Mouse (Mus musculus): ENCODE measurements at regions not wholly inside any gene's neighbourhood (a gene's known extent, or its start where the extent isn't known, plus 50 kb on each side); places are given as distances from the start of the nearest gene placed in this dataset.
A peak's percentile ranks its signal among the peaks of the same experiment; 100 is the strongest.

- H3K4me3 ChIP-seq, result no peak overlapping the region
- 50% methylated on average over 2 of the region's 2 CpGs for WGBS
- H3K27me3 ChIP-seq, result no peaks in the 10 kb centered on the region
- no peak overlapping the region for H3K27ac ChIP-seq
- ATAC-seq (ENCODE audit: low FRiP score), result no peak
- H3K9me3 ChIP-seq (replicated peaks), result no peaks in the 10 kb centered on the region
- H3K9ac ChIP-seq, result no peak overlapping the region
- H3K4me1 ChIP-seq, result no peaks in the 10 kb centered on the region
- H3K36me3 ChIP-seq, result no peaks in the 10 kb centered on the region
- no peak overlapping the region for H3K4me2 ChIP-seq (replicated peaks)
Measured at GRCm38 (mm10) chr6:11404101-11404500, 503.2 kb downstream of the Ndufa4 start.

DNA sequence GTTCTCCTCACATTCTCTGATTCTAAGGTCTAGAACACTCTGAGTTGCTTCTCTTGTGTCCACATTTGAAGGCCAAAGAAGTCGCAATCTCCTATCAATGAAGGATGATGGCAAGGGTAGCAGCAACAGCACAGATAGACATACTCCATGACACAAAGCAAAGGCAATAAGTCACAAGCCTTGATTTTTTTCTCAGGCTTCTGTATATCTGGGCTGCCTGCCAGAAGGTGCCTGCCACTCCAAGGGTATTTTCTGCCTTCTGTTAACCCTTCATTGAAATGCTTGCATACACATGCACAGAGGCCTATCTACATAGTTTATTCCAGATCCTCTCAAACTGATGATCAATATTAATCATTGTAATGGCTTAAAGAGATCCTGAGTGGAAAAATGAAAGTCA lies 548.2 kb downstream of the Ndufa4 start:
- ATAC-seq (ENCODE audit: low FRiP score), result no peak
- Histone ChIP-seq H3K9ac (no peak overlapping the region), H3K27me3 (no peaks in the 10 kb centered on the region), H3K4me1 (no peaks in the 10 kb centered on the region), H3K36me3 (no peaks in the 10 kb centered on the region), H3K9me3 (replicated peaks) (no peaks in the 10 kb centered on the region), H3K27ac (no peak overlapping the region), H3K4me3 (no peak overlapping the region), H3K4me2 (replicated peaks) (no peak overlapping the region)
- 86% methylated on average over 1 of the region's 1 CpGs for WGBS

DNA sequence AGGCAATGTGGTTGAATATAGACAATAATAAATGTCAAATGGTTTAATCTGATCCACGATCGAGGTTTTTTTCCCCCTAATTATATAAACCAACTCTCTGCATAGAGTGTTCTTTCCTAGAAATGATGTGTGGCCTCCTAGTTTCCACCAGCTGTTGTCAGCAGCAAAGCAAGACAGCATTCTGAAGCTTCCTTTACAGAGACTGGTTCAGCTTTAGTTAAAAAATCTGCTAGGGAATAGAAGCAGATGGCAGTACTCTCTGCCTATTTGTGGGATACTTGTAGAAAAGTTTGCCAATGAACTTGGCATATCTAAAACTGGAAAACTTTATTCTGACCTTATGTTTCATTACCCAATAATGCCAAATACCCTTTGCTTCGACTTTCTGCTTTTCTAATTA lies 553.7 kb downstream of the Ndufa4 start:
- Histone ChIP-seq H3K4me1 (no peaks in the 10 kb centered on the region), H3K4me3 (no peak overlapping the region), H3K9ac (no peak overlapping the region), H3K36me3 (no peaks in the 10 kb centered on the region), H3K27me3 (no peaks in the 10 kb centered on the region), H3K27ac (no peak overlapping the region), H3K9me3 (replicated peaks) (no peaks in the 10 kb centered on the region), H3K4me2 (replicated peaks) (no peak overlapping the region)
- 79% methylated on average over 3 of the region's 3 CpGs for WGBS
- no peak for ATAC-seq (ENCODE audit: low FRiP score)

- H3K27ac ChIP-seq, result no peak overlapping the region
- peak; percentile 54; the same call in 1 of the 2 replicates for ATAC-seq (ENCODE audit: low FRiP score)
- WGBS, result 51% methylated on average over 2 of the region's 2 CpGs
Measured at GRCm38 (mm10) chr6:11334137-11334536, 573.2 kb downstream of the Ndufa4 start.

DNA sequence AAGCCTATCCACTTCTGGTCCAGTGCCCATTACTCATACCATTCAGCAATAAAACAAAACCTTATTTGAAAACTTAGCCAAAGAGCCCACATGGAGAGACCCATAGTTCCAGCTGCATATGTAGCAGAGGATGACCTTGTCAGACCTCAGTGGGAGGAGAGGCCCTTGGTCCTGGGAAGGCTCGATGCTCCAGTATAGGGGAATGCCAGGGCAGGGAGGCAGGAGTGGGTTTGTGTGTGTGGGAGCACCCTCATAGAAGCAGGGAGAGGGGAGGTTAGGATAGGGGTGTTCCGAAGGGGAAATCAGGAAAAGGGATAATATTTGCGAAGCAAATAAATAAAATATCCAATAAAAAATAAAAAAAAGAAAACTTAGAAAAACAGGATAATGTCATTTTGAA lies 593.6 kb downstream of the Ndufa4 start:
- ATAC-seq (ENCODE audit: low FRiP score), result no peak
- WGBS, result 76% methylated on average over 3 of the region's 3 CpGs
- no peaks in the 10 kb centered on the region for H3K9me3 ChIP-seq (replicated peaks)

More at GRCm38 (mm10) chr6:11334137-11334536, 573.2 kb downstream of the Ndufa4 start:
- H3K27me3 ChIP-seq, result no peaks in the 10 kb centered on the region
- no peaks in the 10 kb centered on the region for H3K36me3 ChIP-seq
- H3K4me3 ChIP-seq, result no peak overlapping the region
- no peaks in the 10 kb centered on the region for H3K4me1 ChIP-seq
- no peak overlapping the region for H3K4me2 ChIP-seq (replicated peaks)
- no peaks in the 10 kb centered on the region for H3K9me3 ChIP-seq (replicated peaks)
- no peak overlapping the region for H3K9ac ChIP-seq

DNA sequence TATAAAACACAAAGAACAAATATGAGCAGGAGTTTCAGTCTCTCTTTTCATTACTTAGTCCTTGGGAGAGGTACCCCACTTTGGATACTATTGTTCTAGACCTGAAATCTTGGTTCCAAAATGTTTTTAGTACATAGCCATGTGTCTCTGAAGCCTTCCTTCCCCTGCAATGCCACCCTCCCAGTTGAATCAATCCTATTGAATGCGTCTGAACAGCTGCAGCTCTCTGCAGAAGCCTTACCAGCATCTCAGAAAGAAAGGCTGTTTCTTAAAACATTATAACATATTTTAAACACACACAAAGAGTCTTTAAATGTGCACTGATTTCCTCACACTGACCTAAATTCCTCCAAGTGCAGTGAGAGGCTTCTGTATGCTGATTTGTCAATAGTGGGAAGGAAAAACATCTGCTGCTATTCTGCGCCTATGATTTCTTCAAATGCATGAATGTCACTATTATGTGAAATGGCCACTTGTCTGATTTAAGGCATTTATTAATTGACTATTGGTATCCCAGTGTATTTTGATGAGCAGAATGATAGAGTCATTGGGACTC lies 601.2 kb downstream of the Ndufa4 start:
- no peak overlapping the region for H3K27ac ChIP-seq
- 86% methylated on average over 2 of the region's 2 CpGs for WGBS
- no peaks in the 10 kb centered on the region for H3K4me1 ChIP-seq
- no peaks in the 10 kb centered on the region for H3K9me3 ChIP-seq (replicated peaks)
- no peaks in the 10 kb centered on the region for H3K27me3 ChIP-seq
- H3K4me2 ChIP-seq (replicated peaks), result no peak overlapping the region
- H3K4me3 ChIP-seq, result no peak overlapping the region
- no peak overlapping the region for H3K9ac ChIP-seq
- no peaks in the 10 kb centered on the region for H3K36me3 ChIP-seq
- ATAC-seq (ENCODE audit: low FRiP score), result no peak

More for the DNA sequence above, 593.6 kb downstream of the Ndufa4 start:
- Histone ChIP-seq H3K27ac (no peak overlapping the region), H3K4me2 (replicated peaks) (no peak overlapping the region), H3K4me3 (no peak overlapping the region), H3K4me1 (no peaks in the 10 kb centered on the region), H3K27me3 (no peaks in the 10 kb centered on the region), H3K9ac (no peak overlapping the region), H3K36me3 (no peaks in the 10 kb centered on the region)

- ATAC-seq (ENCODE audit: low FRiP score), result no peak
- WGBS, result 0% methylated on average over 2 of the region's 2 CpGs
- no peaks in the 10 kb centered on the region for H3K36me3 ChIP-seq
Measured at GRCm38 (mm10) chr6:11283990-11284389, 623.3 kb downstream of the Ndufa4 start.

DNA sequence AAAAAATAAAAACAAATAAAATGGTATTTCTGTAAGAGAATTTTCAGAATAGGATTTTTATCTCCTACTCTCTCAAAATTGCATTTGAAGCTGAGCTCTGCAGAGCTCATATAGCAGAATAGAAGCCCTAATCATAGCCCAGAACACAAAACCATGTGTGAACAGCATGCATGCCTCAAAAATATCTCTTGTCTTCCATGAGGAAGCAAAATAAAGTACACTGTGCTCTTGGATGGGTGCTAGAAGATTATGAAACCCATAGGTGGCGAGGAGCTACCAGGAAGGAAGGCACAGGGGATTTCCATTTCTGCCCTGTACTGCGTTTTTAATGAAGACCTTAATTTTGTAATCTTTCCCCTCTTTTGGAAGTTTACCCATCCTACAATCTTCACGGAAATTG lies 632.1 kb downstream of the Ndufa4 start:
- 79% methylated on average over 3 of the region's 3 CpGs for WGBS
- Histone ChIP-seq H3K27me3 (no peaks in the 10 kb centered on the region), H3K4me1 (no peaks in the 10 kb centered on the region), H3K27ac (no peak overlapping the region), H3K4me2 (replicated peaks) (no peak overlapping the region), H3K4me3 (no peak overlapping the region), H3K9ac (no peak overlapping the region), H3K9me3 (replicated peaks) (no peaks in the 10 kb centered on the region), H3K36me3 (no peaks in the 10 kb centered on the region)
- ATAC-seq (ENCODE audit: low FRiP score), result no peak

More at GRCm38 (mm10) chr6:11283990-11284389, 623.3 kb downstream of the Ndufa4 start:
- Histone ChIP-seq H3K9me3 (replicated peaks) (no peaks in the 10 kb centered on the region), H3K9ac (no peak overlapping the region), H3K4me1 (no peaks in the 10 kb centered on the region), H3K4me3 (no peak overlapping the region), H3K4me2 (replicated peaks) (no peak overlapping the region), H3K27me3 (no peaks in the 10 kb centered on the region), H3K27ac (no peak overlapping the region)

Measured in hindbrain, embryonic 12.5 days (tissue).